Mouse (Mus musculus): ENCODE results near the gene Slc35a1.

DNA sequence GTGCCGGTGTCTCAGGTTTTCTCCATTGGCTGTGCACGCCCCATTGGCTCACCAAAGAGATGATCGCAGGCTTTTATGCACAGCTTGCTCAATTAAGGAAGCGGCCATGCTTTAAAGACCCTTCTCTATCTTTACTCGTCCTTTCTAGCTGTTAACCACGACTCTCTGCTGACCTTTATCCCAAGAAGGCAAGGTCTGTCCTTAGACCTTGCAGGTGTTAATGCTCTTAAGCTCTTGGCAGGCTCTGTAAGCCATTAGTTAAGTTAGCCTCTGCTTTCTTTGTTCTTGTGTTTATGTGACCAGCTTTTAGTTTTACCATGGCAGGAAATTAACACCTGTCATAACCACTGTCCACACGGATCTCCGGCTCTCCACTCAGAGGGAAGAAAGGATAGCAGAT is 71.1 kb downstream of the Slc35a1 start:
- TF ChIP-seq CTCF (IDR thresholded peaks at IDR 0.05; ENCODE audit: borderline replicate concordance, insufficient read depth, low read length) = no peak
- no peak for TF ChIP-seq POLR2A (IDR thresholded peaks at IDR 0.05; ENCODE audit: low read depth, low read length)

Measured in embryonic fibroblast, embryonic 13.5 days (primary cell).